Mouse (Mus musculus) skeletal muscle tissue, adult 2 months (tissue): ENCODE data around the gene Olig3.

ENCODE experiments used
- DNase-seq: peaks from one replicate; pipeline ENCODE4 v3.0.0-alpha.2; 2012; ENCODE audit warnings: low read depth, low spot score

The Olig3 gene

GRCm38 (mm10) chr10:19356071-19356583 is at the start of gene Olig3:
Olig3 (plus strand) TSS chr10:19356533.
- DNase-seq = no peak

GRCm38 (mm10) chr10:19309681-19310395 is 46.5 kb upstream of the Olig3 start:
- DNase-seq = no peak

GRCm38 (mm10) chr10:19310471-19310870 is 45.9 kb upstream of the Olig3 start:
- DNase-seq = no peak

GRCm38 (mm10) chr10:19317962-19318812 is 38.1 kb upstream of the Olig3 start:
- DNase-seq = no peak

GRCm38 (mm10) chr10:19321781-19322180 is 34.6 kb upstream of the Olig3 start:
- DNase-seq = no peak

GRCm38 (mm10) chr10:19329191-19329777 is 27.0 kb upstream of the Olig3 start:
- no peak for DNase-seq

GRCm38 (mm10) chr10:19333425-19333824 is 22.9 kb upstream of the Olig3 start:
- DNase-seq = no peak

- no peak for DNase-seq
Measured at GRCm38 (mm10) chr10:19338695-19339630, 17.4 kb upstream of the Olig3 start.

- no peak for DNase-seq
Measured at GRCm38 (mm10) chr10:19344039-19344438, 12.3 kb upstream of the Olig3 start.

GRCm38 (mm10) chr10:19349326-19349725 is 7.0 kb upstream of the Olig3 start:
- DNase-seq = no peak

- no peak for DNase-seq
Measured at GRCm38 (mm10) chr10:19352006-19352877, 4.1 kb upstream of the Olig3 start.

- DNase-seq = no peak
Measured at GRCm38 (mm10) chr10:19352878-19353301, 3.4 kb upstream of the Olig3 start.

GRCm38 (mm10) chr10:19353631-19354030 is 2.7 kb upstream of the Olig3 start:
- no peak for DNase-seq

- no peak for DNase-seq
Measured at GRCm38 (mm10) chr10:19354146-19354545, 2.2 kb upstream of the Olig3 start.

GRCm38 (mm10) chr10:19355076-19355475 is 1.3 kb upstream of the Olig3 start:
- DNase-seq = no peak

GRCm38 (mm10) chr10:19356720-19357641 is 648 bp downstream of the Olig3 start:
- no peak for DNase-seq

GRCm38 (mm10) chr10:19357848-19358247 is 1.5 kb downstream of the Olig3 start:
- no peak for DNase-seq

GRCm38 (mm10) chr10:19360446-19361300 is 4.3 kb downstream of the Olig3 start:
- DNase-seq = no peak
